Mouse (Mus musculus) forebrain, embryonic 15.5 days (tissue): ENCODE measurements at regions not wholly inside any gene's neighbourhood (a gene's known extent, or its start where the extent isn't known, plus 50 kb on each side); places are given as distances from the start of the nearest gene placed in this dataset.

ENCODE experiments used
- ATAC-seq: fragments of 200-750 bp; cut with Nextera tagmentation; replicated peaks from 2 replicates; pipeline ENCODE4 v1.8.0; 2017; ENCODE audit warnings: mild to moderate bottlenecking, moderate TSS enrichment, moderate library complexity
- H3K27ac ChIP-seq: fragments of 300-500 bp; sonication (generic); replicated peaks from 2 replicates; pipeline ENCODE4 v1.5.1; 2015; ENCODE audit warnings: mild to moderate bottlenecking, inconsistent platforms
- H3K27me3 ChIP-seq: fragments of 300-500 bp; sonication (generic); 2 replicates; pipeline ENCODE4 v1.6.1; 2015; ENCODE audit warnings: inconsistent platforms
- H3K36me3 ChIP-seq: fragments of 300-500 bp; sonication (generic); 2 replicates; pipeline ENCODE4 v1.6.1; 2015; ENCODE audit warnings: mild to moderate bottlenecking, inconsistent platforms
- H3K4me1 ChIP-seq: fragments of 300-500 bp; sonication (generic); 2 replicates; pipeline ENCODE4 v1.6.1; 2015; ENCODE audit warnings: inconsistent platforms
- H3K4me2 ChIP-seq: fragments of 300-500 bp; sonication (generic); replicated peaks from 2 replicates; pipeline ENCODE4 v1.6.1; 2015; ENCODE audit warnings: mild to moderate bottlenecking, inconsistent platforms
- H3K4me3 ChIP-seq: fragments of 300-500 bp; sonication (generic); 2 replicates; pipeline ENCODE4 v1.5.1; 2015; ENCODE audit warnings: mild to moderate bottlenecking, inconsistent platforms
- H3K9ac ChIP-seq: fragments of 300-500 bp; sonication (generic); replicated peaks from 2 replicates; pipeline ENCODE4 v1.6.1; 2015; ENCODE audit warnings: mild to moderate bottlenecking, inconsistent platforms
- H3K9me3 ChIP-seq: fragments of 300-500 bp; sonication (generic); 2 replicates; pipeline ENCODE4 v1.6.1; 2016; ENCODE audit warnings: inconsistent platforms
- WGBS: fragments of 180-500 bp; shearing (Covaris S2); methylation state at CpG from one replicate; pipeline ENCODE4 v1.1.7; 2015; ENCODE audit warnings: mixed read lengths; 5-methylcytosine and 5-hydroxymethylcytosine counted together

DNA sequence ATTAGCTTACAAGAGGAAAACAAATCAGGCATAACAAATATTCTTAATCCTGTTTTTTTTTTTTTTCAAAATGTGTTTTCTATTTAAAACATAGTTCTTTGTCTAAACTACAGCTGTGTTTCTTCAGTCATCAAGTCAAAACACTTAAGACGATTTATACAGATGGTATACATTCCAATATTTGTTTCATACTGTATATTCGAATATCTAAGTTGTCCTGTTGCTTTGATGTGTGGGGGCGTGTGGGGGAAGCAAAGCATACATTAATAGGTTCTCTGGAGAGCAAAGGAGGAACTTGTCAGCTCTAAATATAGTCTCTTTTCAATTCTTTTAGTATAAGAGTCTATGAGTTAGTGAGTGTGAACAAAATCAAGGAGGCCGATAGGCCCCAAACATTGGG lies 1056.7 kb upstream of the Cdh7 start:
- no peak for ATAC-seq
- WGBS, result 70% methylated on average over 4 of the region's 4 CpGs
- Histone ChIP-seq H3K9me3 (no peaks in the 10 kb centered on the region), H3K4me1 (no peaks in the 10 kb centered on the region), H3K27ac (no peak overlapping the region), H3K4me2 (no peak overlapping the region), H3K27me3 (no peaks in the 10 kb centered on the region), H3K36me3 (no peaks in the 10 kb centered on the region), H3K4me3 (no peak overlapping the region), H3K9ac (no peak overlapping the region)

DNA sequence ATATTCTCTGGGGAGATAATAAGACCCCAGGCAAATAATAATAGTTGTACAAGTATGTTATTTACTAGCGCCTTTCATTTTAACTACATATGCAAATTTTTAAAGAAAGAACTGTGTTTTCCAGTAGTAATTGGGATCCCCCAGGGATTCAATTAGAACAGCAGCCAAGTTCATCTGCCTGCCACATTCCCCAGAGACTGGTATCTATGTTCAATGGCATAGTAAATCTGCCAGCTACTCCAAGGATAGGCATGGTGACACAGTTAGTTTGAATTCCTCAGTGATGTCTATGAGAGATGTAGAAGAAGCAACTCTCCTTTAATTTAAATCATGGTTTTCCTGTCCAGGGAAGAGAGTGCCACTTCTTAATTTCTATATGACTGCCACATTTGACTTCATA lies 1047.9 kb upstream of the Cdh7 start:
- no peaks in the 10 kb centered on the region for H3K36me3 ChIP-seq
- H3K4me1 ChIP-seq, result no peaks in the 10 kb centered on the region
- ATAC-seq, result 0 out of 2 replicates have a peak, but pooled peaks have one; percentile 32
- no peak overlapping the region for H3K9ac ChIP-seq
- WGBS, result 55% methylated on average over 1 of the region's 1 CpGs
- no peaks in the 10 kb centered on the region for H3K27me3 ChIP-seq
- H3K4me2 ChIP-seq, result no peak overlapping the region
- no peak overlapping the region for H3K27ac ChIP-seq
- H3K9me3 ChIP-seq, result no peaks in the 10 kb centered on the region
- H3K4me3 ChIP-seq, result no peak overlapping the region

DNA sequence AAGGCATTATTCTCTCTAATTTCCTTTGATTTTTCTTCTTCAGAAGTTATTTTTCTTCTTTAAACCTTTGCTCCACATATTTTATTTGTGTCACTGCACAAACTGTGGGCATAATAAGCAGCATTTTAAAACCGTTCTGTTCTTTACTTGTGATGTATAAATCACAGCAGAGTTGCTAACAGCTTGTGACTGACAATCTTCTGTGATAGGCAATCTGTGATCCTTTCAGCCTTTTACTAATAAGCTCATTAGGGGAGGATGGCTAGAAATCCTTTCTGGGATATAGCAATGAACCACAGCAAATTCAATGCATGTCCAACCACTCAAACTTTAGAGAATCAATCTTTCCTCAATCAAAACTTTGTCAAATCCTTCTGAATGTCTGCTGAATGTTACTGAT lies 1007.4 kb upstream of the Cdh7 start:
- ATAC-seq, result peak; percentile 51; the same call in 1 of the 2 replicates
- WGBS, result 7% methylated on average over 1 of the region's 1 CpGs
- Histone ChIP-seq H3K4me1 (no peaks in the 10 kb centered on the region), H3K4me3 (no peak overlapping the region), H3K4me2 (no peak overlapping the region), H3K27ac (peak overlapping the region; percentile 63), H3K36me3 (no peaks in the 10 kb centered on the region), H3K9me3 (no peaks in the 10 kb centered on the region), H3K9ac (no peak overlapping the region), H3K27me3 (no peaks in the 10 kb centered on the region)

DNA sequence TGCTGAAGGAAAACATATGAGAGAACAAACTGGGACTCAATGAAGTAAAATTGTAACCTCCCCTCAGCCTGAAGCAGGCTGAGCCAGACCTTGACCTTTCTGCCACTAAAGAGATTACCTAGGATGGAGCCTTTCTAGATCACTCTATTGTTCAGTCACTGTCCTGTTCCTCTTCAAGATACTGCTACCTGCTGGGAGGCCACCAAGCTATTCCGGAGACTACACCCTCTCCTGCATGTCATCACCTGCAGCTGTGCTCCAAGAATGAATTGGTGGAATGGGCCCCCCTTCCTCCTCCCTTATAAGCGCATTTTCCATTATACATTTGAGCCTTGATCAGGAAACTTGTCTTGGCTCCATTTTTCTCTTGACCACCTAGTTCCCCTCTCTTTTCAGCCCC lies 987.6 kb upstream of the Cdh7 start:
- 80% methylated on average over 2 of the region's 2 CpGs for whole genome bisulfite sequencing
- Histone ChIP-seq H3K4me3 (no peak overlapping the region), H3K4me1 (no peaks in the 10 kb centered on the region), H3K27ac (no peak overlapping the region), H3K9me3 (no peaks in the 10 kb centered on the region), H3K36me3 (no peaks in the 10 kb centered on the region), H3K9ac (no peak overlapping the region), H3K4me2 (no peak overlapping the region), H3K27me3 (no peaks in the 10 kb centered on the region)
- no peak for ATAC-seq
